Mouse (Mus musculus) G1E (cell line): ENCODE data around the gene Nfic. TPM values are rescaled to one million over a fixed set of nuclear protein-coding genes. Genes with fewer than 3 reads are reported as not detected.

Source experiments
- ATAC-seq: 2 replicates; pipeline ENCODE4 v1.8.0; 2016; ENCODE audit warnings: mild to moderate bottlenecking; ENCODE audit not compliant: insufficient number of reproducible peaks, poor library complexity, low FRiP score, severe bottlenecking; ENCODE audit errors: extremely low read depth
- DNase-seq: peaks from one replicate; pipeline ENCODE4 v3.0.0; 2012; ENCODE audit warnings: low spot score
- H3K27me3 ChIP-seq: 2 replicates; pipeline ENCODE4 v1.6.1; 2012; ENCODE audit warnings: mild to moderate bottlenecking, low read length, inconsistent platforms; ENCODE audit not compliant: insufficient read depth
- H3K36me3 ChIP-seq: replicated peaks from 2 replicates; pipeline ENCODE3; 2012; ENCODE audit warnings: mild to moderate bottlenecking, inconsistent platforms
- H3K4me1 ChIP-seq: 2 replicates; pipeline ENCODE4 v1.6.1; 2012; ENCODE audit warnings: low read depth, low read length, inconsistent platforms, mixed read lengths; ENCODE audit not compliant: insufficient read depth
- H3K4me3 ChIP-seq: 2 replicates; pipeline ENCODE4 v1.5.1; 2012; ENCODE audit warnings: low read depth, mild to moderate bottlenecking, inconsistent platforms, low read length, moderate library complexity, mixed read lengths
- H3K9me3 ChIP-seq: replicated peaks from 2 replicates; pipeline ENCODE4 v1.6.1; 2012; ENCODE audit warnings: inconsistent platforms
- CTCF ChIP-seq: IDR thresholded peaks from 2 replicates; pipeline ENCODE4 v1.5.1; 2012; ENCODE audit warnings: low read depth, low read length, inconsistent platforms, mixed read lengths
- GATA1 ChIP-seq: IDR thresholded peaks from 2 replicates; pipeline ENCODE4 v1.6.1; 2012; ENCODE audit warnings: borderline replicate concordance, low read length, inconsistent platforms, mixed read lengths
- GATA2 ChIP-seq: IDR thresholded peaks from 2 replicates; pipeline ENCODE4 v1.6.1; 2012; ENCODE audit warnings: low read depth, low read length, inconsistent platforms, borderline replicate concordance
- POLR2AphosphoS5 ChIP-seq: IDR thresholded peaks from 2 replicates; pipeline ENCODE4 v1.6.1; 2012; ENCODE audit warnings: low read depth, low read length, inconsistent platforms; ENCODE audit not compliant: insufficient replicate concordance
- TAL1 ChIP-seq: conservative IDR thresholded peaks from 2 replicates; pipeline ENCODE4 v1.6.1; 2012; ENCODE audit warnings: low read depth, low read length, inconsistent platforms, mixed read lengths
- polyA plus RNA-seq: library from polyadenylated mRNA; stranded (reverse); fragments of >175 nt; gene quantifications from 2 replicates; pipeline ENCODE4 v1.2.3, GENCODE M21; 2012
- total RNA-seq, 2 experiments: library from RNA; stranded (forward) in 1 of 2; stranded (reverse) in 1 of 2; fragments of 200-1000 nt in 1 of 2; fragments of >200 nt in 1 of 2; fragmentation: Nextera tagmentation in 1 of 2; gene quantifications; 2 replicates each; pipeline ENCODE4 v1.2.3; 2014 to 2017

The Nfic gene
- total and polyA plus RNA-seq, 3 experiments: 0.66 to 16.1 (median 9.5) TPM

DNA sequence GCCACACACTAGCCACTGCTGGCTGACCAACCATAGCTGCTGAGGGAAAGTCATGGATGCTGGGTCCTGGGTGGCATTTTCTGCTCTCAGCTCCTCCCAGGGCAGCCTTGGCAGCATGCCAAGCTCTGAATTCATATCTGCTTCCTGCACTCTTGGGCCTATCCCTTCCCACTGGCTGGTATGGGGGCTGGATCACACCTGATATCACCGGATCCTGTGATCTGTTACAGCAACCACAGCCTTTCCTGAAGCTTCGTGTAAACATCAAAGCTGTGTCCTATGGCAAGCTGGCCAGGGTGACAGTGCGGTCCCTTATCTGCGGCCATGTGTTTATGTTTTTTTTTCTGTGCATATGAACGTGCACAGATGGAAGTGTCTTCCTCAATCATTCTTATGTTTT is 73.4 kb downstream of the Nfic start:
- H3K36me3 ChIP-seq: peaks cover 25% of the 10 kb centered on the region
- no peaks in the 10 kb centered on the region for H3K27me3 ChIP-seq
- peak; percentile 62 for DNase-seq
- TF ChIP-seq TAL1 (peak; percentile 85), POLR2AphosphoS5 (no peak), GATA2 (no peak)
- H3K4me3 ChIP-seq: peak overlapping the region; percentile 9; the same call in 1 of the 2 replicates
- ATAC-seq: peak; percentile 64
- H3K4me1 ChIP-seq: peaks cover 74% of the 10 kb centered on the region
- H3K9me3 ChIP-seq: no peaks in the 10 kb centered on the region

DNA sequence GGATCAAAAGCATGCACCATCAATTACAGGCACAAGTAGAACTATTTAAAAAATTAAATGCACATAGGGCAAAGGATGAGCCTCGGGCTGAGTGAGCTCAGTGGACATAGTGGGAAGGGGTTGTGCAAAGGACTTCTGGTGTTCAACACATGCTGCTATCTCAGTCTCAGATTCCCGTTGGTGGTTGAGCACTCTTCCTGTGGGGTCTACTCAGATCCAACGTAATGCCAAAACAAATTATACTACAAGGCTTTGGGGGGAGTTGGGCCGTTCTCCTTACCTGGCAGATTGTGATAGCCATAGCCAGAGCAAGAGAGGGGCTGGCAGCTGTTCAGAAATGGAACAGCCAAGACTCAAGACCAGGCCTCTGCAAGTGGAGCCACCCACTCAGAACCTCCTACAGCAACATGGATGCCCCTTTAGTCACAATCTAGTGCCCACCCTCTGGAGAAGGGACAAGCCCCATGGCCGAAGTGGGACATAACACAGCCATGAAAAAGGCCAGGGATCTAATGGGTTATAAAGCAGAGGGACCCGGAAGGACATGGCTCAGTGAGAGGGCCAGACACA is 75.5 kb downstream of the Nfic start:
- no peak for TF ChIP-seq POLR2AphosphoS5
- no peak for TF ChIP-seq GATA1
- TF ChIP-seq GATA2: no peak
- TF ChIP-seq CTCF: no peak
- no peak for TF ChIP-seq TAL1
- Histone ChIP-seq H3K4me3 (no peak overlapping the region), H3K27me3 (no peaks in the 10 kb centered on the region), H3K4me1 (peaks cover 71% of the 10 kb centered on the region), H3K9me3 (no peaks in the 10 kb centered on the region), H3K36me3 (peaks cover 27% of the 10 kb centered on the region)
- ATAC-seq: no peak
- no peak for DNase-seq

DNA sequence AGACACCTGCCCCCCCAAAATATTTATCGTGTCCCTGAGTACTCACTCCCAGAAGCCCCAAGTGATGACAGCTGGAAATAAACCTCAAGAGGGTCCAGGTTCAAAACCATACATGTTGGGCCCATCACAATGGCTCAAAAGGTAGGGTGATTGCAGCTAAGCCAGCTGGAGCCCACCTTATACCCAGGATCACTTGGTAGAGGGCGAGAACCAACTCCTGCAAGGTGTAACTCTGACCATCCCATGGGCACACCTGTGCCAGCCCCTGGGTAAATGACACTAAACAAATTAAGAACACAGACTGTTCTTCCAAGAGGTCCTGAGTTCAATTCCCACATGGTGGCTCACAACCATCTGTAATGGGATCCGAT is 76.3 kb downstream of the Nfic start:
- H3K9me3 ChIP-seq: no peaks in the 10 kb centered on the region
- no peaks in the 10 kb centered on the region for H3K27me3 ChIP-seq
- peaks cover 73% of the 10 kb centered on the region for H3K4me1 ChIP-seq
- TF ChIP-seq GATA2: no peak
- TF ChIP-seq TAL1: no peak
- TF ChIP-seq POLR2AphosphoS5: no peak
- TF ChIP-seq CTCF: no peak
- TF ChIP-seq GATA1: no peak
- peaks cover 33% of the 10 kb centered on the region for H3K36me3 ChIP-seq
- no peak for ATAC-seq
- peak overlapping the region; percentile 85 for H3K4me3 ChIP-seq
- DNase-seq: no peak

DNA sequence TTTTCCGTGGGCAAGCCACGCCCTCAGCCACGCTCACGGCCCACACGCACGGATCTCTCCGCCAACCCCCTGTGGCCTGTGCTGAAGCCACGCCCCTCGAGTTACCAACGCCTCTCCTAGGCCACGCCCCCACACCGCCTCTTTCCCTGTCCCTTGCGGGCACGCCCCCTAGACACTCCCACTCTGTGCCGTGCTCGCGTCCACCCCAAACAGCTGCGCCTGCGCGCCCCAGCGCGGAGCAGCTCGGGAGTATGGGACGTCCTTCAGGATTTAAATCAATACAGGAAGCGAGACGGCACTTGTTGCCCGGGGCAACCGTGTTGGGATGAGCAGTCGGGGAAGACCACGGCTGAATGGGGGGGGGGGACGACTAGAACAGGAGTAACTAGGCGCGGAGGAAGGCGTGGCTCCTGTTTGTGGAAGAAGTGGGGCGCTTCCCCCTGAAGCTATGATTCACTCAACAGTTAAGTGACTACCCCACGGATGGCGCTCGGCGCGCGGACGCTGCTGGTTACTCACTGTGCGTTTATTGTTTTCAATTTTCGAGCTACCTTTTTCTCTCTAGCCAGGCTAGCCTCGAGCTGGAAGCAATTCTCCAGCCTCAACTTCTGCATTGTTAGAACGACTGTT is 76.8 kb downstream of the Nfic start:
- H3K27me3 ChIP-seq: no peaks in the 10 kb centered on the region
- peaks cover 38% of the 10 kb centered on the region for H3K36me3 ChIP-seq
- TF ChIP-seq GATA1 (no peak), TAL1 (no peak), POLR2AphosphoS5 (no peak), GATA2 (no peak), CTCF (no peak)
- ATAC-seq: peak; percentile 78
- no peaks in the 10 kb centered on the region for H3K9me3 ChIP-seq
- DNase-seq: peak; percentile 84
- peaks cover 75% of the 10 kb centered on the region for H3K4me1 ChIP-seq
- peak overlapping the region; percentile 85 for H3K4me3 ChIP-seq

DNA sequence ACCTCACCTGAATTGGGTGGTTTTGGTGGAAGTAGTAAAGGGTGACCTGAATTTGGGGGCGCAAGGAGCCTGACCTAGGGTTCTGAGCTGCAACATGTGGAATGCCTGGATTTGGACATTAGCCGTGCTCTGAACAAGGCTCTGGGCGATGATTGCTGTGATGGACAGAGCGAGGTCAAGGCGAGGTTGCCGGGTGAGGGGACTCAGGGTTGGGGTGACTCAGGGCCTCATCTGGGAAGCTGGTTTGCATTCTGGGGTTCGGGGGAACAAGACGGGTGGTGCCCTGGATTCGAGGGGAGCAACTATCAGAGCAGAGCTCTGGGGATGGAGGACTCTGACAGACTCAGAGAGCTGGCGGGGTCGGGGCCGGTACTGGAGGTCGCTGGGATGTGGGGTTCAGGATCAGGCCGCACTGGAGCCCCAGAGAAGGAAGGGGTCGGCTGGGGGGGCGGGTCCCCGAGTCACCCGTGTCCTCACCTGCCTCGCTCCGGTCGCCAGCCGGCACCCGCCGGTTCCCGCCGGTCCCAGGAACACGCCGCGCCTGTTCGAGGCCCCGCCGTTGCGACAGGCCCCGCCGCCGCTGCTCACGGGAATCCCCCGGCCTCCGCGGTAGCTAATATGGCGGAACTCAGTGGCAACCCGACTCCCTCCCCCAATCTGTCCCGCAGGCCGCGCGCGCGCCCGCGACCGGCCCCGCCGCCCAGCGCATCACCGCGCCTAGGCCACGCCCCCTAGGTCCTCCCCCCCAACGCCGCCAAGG is 77.5 kb downstream of the Nfic start, which contains the start of gene Fzr1:
Gene Fzr1 (minus strand): TSS at position 724 of the 760 bp plus-strand sequence.
- Histone ChIP-seq H3K36me3 (peaks cover 45% of the 10 kb centered on the region), H3K27me3 (no peaks in the 10 kb centered on the region), H3K4me3 (peak within 1 kb of the TSS; percentile 85), H3K9me3 (no peaks in the 10 kb centered on the region), H3K4me1 (peaks cover 79% of the 10 kb centered on the region)
- no peak for ATAC-seq
- DNase-seq: no peak
- TF ChIP-seq GATA1 (no peak), CTCF (no peak), TAL1 (no peak), POLR2AphosphoS5 (no peak), GATA2 (no peak)

DNA sequence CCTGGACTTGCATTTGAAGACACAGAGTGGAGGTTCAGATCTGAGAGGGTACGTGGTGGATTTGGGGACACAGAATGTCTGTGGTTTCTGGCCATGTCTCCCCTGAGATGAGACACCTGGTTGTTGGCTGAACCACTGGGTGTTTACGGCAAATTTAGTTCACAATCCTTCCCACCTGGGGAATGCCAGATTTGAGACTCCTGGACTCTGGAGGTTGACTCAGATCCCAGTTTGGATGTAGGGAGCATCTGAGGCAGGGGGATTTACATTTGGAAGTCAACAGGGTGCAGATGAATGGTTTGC is 78.1 kb downstream of the Nfic start:
- Histone ChIP-seq H3K36me3 (peaks cover 51% of the 10 kb centered on the region), H3K4me1 (peaks cover 77% of the 10 kb centered on the region), H3K9me3 (no peaks in the 10 kb centered on the region), H3K27me3 (no peaks in the 10 kb centered on the region), H3K4me3 (peak overlapping the region; percentile 85)
- ATAC-seq (no peak), DNase-seq (no peak)
- TF ChIP-seq CTCF: no peak
- TF ChIP-seq TAL1: no peak
- no peak for TF ChIP-seq GATA2
- TF ChIP-seq POLR2AphosphoS5: no peak
- TF ChIP-seq GATA1: no peak
